Mouse (Mus musculus) bone marrow, adult 2 months (tissue): ENCODE results near the gene Shoc2.

Experiments used
- CTCF ChIP-seq: fragments of 200-500 bp; IDR thresholded peaks from 2 replicates; pipeline ENCODE4 v1.5.1; 2011; ENCODE audit warnings: low read length, control low read depth; ENCODE audit not compliant: control insufficient read depth, insufficient read depth
- POLR2A ChIP-seq: fragments of 200-500 bp; IDR thresholded peaks from 2 replicates; pipeline ENCODE4 v1.6.1; 2011; ENCODE audit warnings: low read depth, mild to moderate bottlenecking, control low read depth, low read length, borderline replicate concordance; ENCODE audit not compliant: control insufficient read depth

DNA sequence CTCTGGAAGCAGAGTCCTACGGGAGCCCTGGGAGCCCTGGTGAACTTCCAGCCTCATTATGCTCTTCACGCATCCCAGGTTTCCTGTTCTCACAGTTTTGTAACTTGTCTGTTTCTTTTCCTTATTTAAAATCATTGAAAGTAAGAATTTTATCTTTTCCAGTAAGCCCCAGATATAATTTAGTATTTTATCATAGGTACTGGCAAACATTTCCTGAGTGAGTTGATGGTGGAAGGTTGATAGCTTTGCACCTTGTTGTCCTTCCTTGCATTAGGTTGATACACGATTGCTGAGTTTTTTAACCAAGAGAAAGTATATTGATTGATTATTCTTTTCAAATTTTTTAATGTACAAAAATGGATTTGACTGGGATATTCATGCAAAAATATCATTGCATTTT lies 25.1 kb downstream of the Shoc2 start:
- TF ChIP-seq CTCF (no peak), POLR2A (no peak)
